Mouse (Mus musculus) limb, embryonic 14.5 days (tissue): ENCODE measurements around the gene Sprr2a3. TPM values are rescaled to one million over a fixed set of nuclear protein-coding genes. Genes with fewer than 3 reads are reported as not detected.
"Not testable (repeated sequence)": the region's sequence is repeated elsewhere in the genome, so short reads cannot be mapped to it uniquely, and the experiment has no call there.

Experiments used
- ATAC-seq: fragments of 200-750 bp; cut with Nextera tagmentation; 2 replicates; pipeline ENCODE4 v1.8.0; 2017; ENCODE audit warnings: low read depth, moderate number of reproducible peaks, moderate TSS enrichment; ENCODE audit not compliant: low FRiP score
- DNase-seq: peaks from one replicate; pipeline ENCODE4 v3.0.0-alpha.2; 2015; ENCODE audit warnings: low spot score
- H3K27ac ChIP-seq: fragments of 300-500 bp; sonication (generic); replicated peaks from 2 replicates; pipeline ENCODE4 v1.5.1; 2014; ENCODE audit warnings: low read depth, mild to moderate bottlenecking, low read length, moderate library complexity, mixed read lengths
- H3K27me3 ChIP-seq: fragments of 300-500 bp; sonication (generic); 2 replicates; pipeline ENCODE4 v1.6.1; 2014; ENCODE audit warnings: low read length, mixed read lengths; ENCODE audit not compliant: control insufficient read depth, insufficient read depth
- H3K36me3 ChIP-seq: fragments of 300-500 bp; sonication (generic); 2 replicates; pipeline ENCODE4 v1.6.1; 2014; ENCODE audit warnings: mild to moderate bottlenecking, low read length, moderate library complexity, mixed read lengths; ENCODE audit not compliant: control insufficient read depth, insufficient read depth
- H3K4me1 ChIP-seq: fragments of 300-500 bp; sonication (generic); 2 replicates; pipeline ENCODE4 v1.6.1; 2014; ENCODE audit warnings: antibody characterized with exemption, low read length, mixed read lengths; ENCODE audit not compliant: control insufficient read depth, insufficient read depth
- H3K4me2 ChIP-seq: fragments of 300-500 bp; sonication (generic); replicated peaks from 2 replicates; pipeline ENCODE4 v1.6.1; 2014; ENCODE audit warnings: low read depth, mild to moderate bottlenecking, low read length, moderate library complexity; ENCODE audit not compliant: severe bottlenecking
- H3K4me3 ChIP-seq: fragments of 300-500 bp; sonication (generic); replicated peaks from 2 replicates; pipeline ENCODE4 v1.5.1; 2014; ENCODE audit warnings: low read length
- H3K9ac ChIP-seq: fragments of 300-500 bp; sonication (generic); 2 replicates; pipeline ENCODE4 v1.6.1; 2014; ENCODE audit warnings: mild to moderate bottlenecking, low read depth, low read length, moderate library complexity; ENCODE audit not compliant: severe bottlenecking
- H3K9me3 ChIP-seq: fragments of 300-500 bp; sonication (generic); 2 replicates; pipeline ENCODE4 v1.6.1; 2016; ENCODE audit warnings: low read length; ENCODE audit not compliant: control insufficient read depth
- POLR2A ChIP-seq: fragments of 200-500 bp; IDR thresholded peaks from 2 replicates; pipeline ENCODE4 v1.8.0; 2012; ENCODE audit warnings: inconsistent platforms, mild to moderate bottlenecking, moderate library complexity, borderline replicate concordance; ENCODE audit not compliant: insufficient read depth, insufficient read length; ENCODE audit errors: extremely low read depth
- WGBS: fragments of 180-500 bp; shearing (Covaris S2); extraction: QIAGEN DNeasy Blood & Tissue Kit; methylation state at CpG from one replicate; pipeline ENCODE4 v1.1.7; 2014; 5-methylcytosine and 5-hydroxymethylcytosine counted together
- polyA plus RNA-seq, 2 experiments: library from polyadenylated mRNA; depleted of rRNA in 1 of 2; stranded (reverse) in 1 of 2; unstranded in 1 of 2; fragments of >200 nt; fragmentation: Nextera tagmentation in 1 of 2; extraction: Ambion mirVana in 1 of 2; gene quantifications; 2 replicates each; pipeline versions ENCODE4 v1.2.1 to v1.2.3; 2012 to 2014

Gene Sprr2a3
- polyA plus RNA-seq, 2 experiments: 0.52 to 0.63 TPM

- not testable (repeated sequence) for H3K27me3 ChIP-seq, H3K9me3 ChIP-seq, H3K27ac ChIP-seq, H3K4me1 ChIP-seq, ATAC-seq, H3K4me3 ChIP-seq, H3K4me2 ChIP-seq, H3K9ac ChIP-seq, H3K36me3 ChIP-seq, DNase-seq
- WGBS: 84% methylated on average over 4 of the region's 6 CpGs
Observed at GRCm38 (mm10) chr3:92288489-92288888, 3.3 kb downstream of the Sprr2a3 start.

GRCm38 (mm10) chr3:92307406-92307805 lies 22.2 kb downstream of the Sprr2a3 start:
- no peaks in the 10 kb centered on the region for H3K36me3 ChIP-seq
- no peak overlapping the region for H3K27ac ChIP-seq
- no peak overlapping the region for H3K9ac ChIP-seq
- H3K4me3 ChIP-seq: no peak overlapping the region
- no peaks in the 10 kb centered on the region for H3K27me3 ChIP-seq
- TF ChIP-seq POLR2A: no peak
- WGBS: 82% methylated on average over 1 of the region's 1 CpGs
- DNase-seq (no peak), ATAC-seq (no peak)
- no peaks in the 10 kb centered on the region for H3K9me3 ChIP-seq
- no peaks in the 10 kb centered on the region for H3K4me1 ChIP-seq
- H3K4me2 ChIP-seq: no peak overlapping the region

GRCm38 (mm10) chr3:92316320-92316719 lies 31.1 kb downstream of the Sprr2a3 start, which contains the start of gene Sprr2b:
Gene Sprr2b, plus strand, starts transcription at chr3:92316620.
- WGBS: 75% methylated on average over 2 of the region's 2 CpGs
- Histone ChIP-seq H3K4me1 (no peaks in the 10 kb centered on the region), H3K9ac (no peak within 1 kb of the TSS), H3K36me3 (no peaks in the 10 kb centered on the region), H3K27me3 (no peaks in the 10 kb centered on the region), H3K4me2 (no peak within 1 kb of the TSS), H3K27ac (no peak within 1 kb of the TSS), H3K9me3 (no peaks in the 10 kb centered on the region), H3K4me3 (no peak within 1 kb of the TSS)
- DNase-seq (no peak), ATAC-seq (no peak)
- TF ChIP-seq POLR2A: no peak

GRCm38 (mm10) chr3:92317384-92317783 lies 32.2 kb downstream of the Sprr2a3 start:
- Histone ChIP-seq H3K4me3 (no peak overlapping the region), H3K27ac (no peak overlapping the region), H3K9ac (no peak overlapping the region), H3K4me1 (no peaks in the 10 kb centered on the region), H3K4me2 (no peak overlapping the region), H3K9me3 (no peaks in the 10 kb centered on the region), H3K27me3 (no peaks in the 10 kb centered on the region), H3K36me3 (no peaks in the 10 kb centered on the region)
- DNase-seq (no peak), ATAC-seq (no peak)
- TF ChIP-seq POLR2A: no peak
- 83% methylated on average over 2 of the region's 2 CpGs for WGBS

- H3K4me1 ChIP-seq: no peaks in the 10 kb centered on the region
- TF ChIP-seq POLR2A: no peak
- no peak overlapping the region for H3K27ac ChIP-seq
- 85% methylated on average over 1 of the region's 1 CpGs for WGBS
- H3K9me3 ChIP-seq: no peaks in the 10 kb centered on the region
- no peak overlapping the region for H3K4me3 ChIP-seq
- no peaks in the 10 kb centered on the region for H3K36me3 ChIP-seq
- H3K9ac ChIP-seq: no peak overlapping the region
- H3K4me2 ChIP-seq: no peak overlapping the region
- no peaks in the 10 kb centered on the region for H3K27me3 ChIP-seq
- ATAC-seq (no peak), DNase-seq (no peak)
Observed at GRCm38 (mm10) chr3:92336278-92336677, 51.1 kb downstream of the Sprr2a3 start.

DNA sequence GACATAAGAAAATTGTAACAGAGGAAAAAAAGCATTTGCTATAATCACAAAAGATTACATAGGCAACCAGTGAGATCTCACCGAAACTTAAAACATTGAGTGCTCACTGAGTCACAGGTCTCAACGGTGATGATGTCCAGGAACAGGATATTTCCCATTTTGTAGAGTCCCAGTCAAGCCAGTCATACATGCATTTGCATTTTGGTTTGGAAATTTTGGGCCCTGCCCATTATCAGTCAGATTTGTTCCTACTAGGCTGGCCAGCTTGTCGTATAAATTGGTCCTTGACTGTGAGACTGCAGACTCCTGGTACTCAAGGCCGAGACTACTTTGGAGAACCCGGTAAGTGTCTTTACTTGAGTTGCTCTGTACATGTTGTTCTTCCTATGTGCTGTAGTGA lies 53.6 kb downstream of the Sprr2a3 start, which contains the start of gene Sprr2d:
Sprr2d (plus strand) TSS at position 301 of the 400 bp plus-strand sequence.
- ATAC-seq (no peak), DNase-seq (no peak)
- H3K9me3 ChIP-seq: no peaks in the 10 kb centered on the region
- H3K4me1 ChIP-seq: no peaks in the 10 kb centered on the region
- WGBS: 92% methylated on average over 5 of the region's 5 CpGs
- no peak within 1 kb of the TSS for H3K4me2 ChIP-seq
- TF ChIP-seq POLR2A: no peak
- no peaks in the 10 kb centered on the region for H3K36me3 ChIP-seq
- H3K27ac ChIP-seq: no peak within 1 kb of the TSS
- H3K9ac ChIP-seq: no peak within 1 kb of the TSS
- H3K4me3 ChIP-seq: no peak within 1 kb of the TSS
- no peaks in the 10 kb centered on the region for H3K27me3 ChIP-seq

Other genes starting within 250 kb of the Sprr2a3 start
- 9.0 and 9.7 TPM in 2 replicates for gene Lor, start 202.3 kb upstream of the Sprr2a3 start, polyA plus RNA-seq (2012; rRNA removed)
- gene Lor, start 202.3 kb upstream of the Sprr2a3 start, polyA plus RNA-seq (2014; fragmentation: Nextera tagmentation; extraction: Ambion mirVana): 10.3 and 14.0 TPM in 2 replicates
- 0.09 and 0.29 TPM in 2 replicates for gene Prr9, start 161.5 kb upstream of the Sprr2a3 start, polyA plus RNA-seq (2012; rRNA removed)
- gene Prr9, start 161.5 kb upstream of the Sprr2a3 start, polyA plus RNA-seq (2014; fragmentation: Nextera tagmentation; extraction: Ambion mirVana): 3.0 and 6.2 TPM in 2 replicates
- not detected in 2 replicates for gene Lelp1, start 142.7 kb upstream of the Sprr2a3 start, polyA plus RNA-seq (2012; rRNA removed)
- not detected in 2 replicates for gene Lelp1, start 142.7 kb upstream of the Sprr2a3 start, polyA plus RNA-seq (2014; fragmentation: Nextera tagmentation; extraction: Ambion mirVana)
- 0.19 and 0.29 TPM in 2 replicates for gene Sprr2a1, start 69.6 kb upstream of the Sprr2a3 start, polyA plus RNA-seq (2012; rRNA removed)
- gene Sprr2a1, start 69.6 kb upstream of the Sprr2a3 start, polyA plus RNA-seq (2014; fragmentation: Nextera tagmentation; extraction: Ambion mirVana): 0.26 and 0.45 TPM in 2 replicates
- 10.2 and 21.5 TPM in 2 replicates for gene Sprr2a2, start 69.5 kb upstream of the Sprr2a3 start, polyA plus RNA-seq (2012; rRNA removed)
- gene Sprr2a2, start 69.5 kb upstream of the Sprr2a3 start, polyA plus RNA-seq (2014; fragmentation: Nextera tagmentation; extraction: Ambion mirVana): 9.4 and 9.7 TPM in 2 replicates
- gene Sprr2b, start 31.2 kb downstream of the Sprr2a3 start, polyA plus RNA-seq (2012; rRNA removed): not detected in 2 replicates
- not detected in 2 replicates for gene Sprr2b, start 31.2 kb downstream of the Sprr2a3 start, polyA plus RNA-seq (2014; fragmentation: Nextera tagmentation; extraction: Ambion mirVana)
- gene Sprr2d, start 53.7 kb downstream of the Sprr2a3 start, polyA plus RNA-seq (2012; rRNA removed): not detected in 2 replicates
- not detected in 2 replicates for gene Sprr2d, start 53.7 kb downstream of the Sprr2a3 start, polyA plus RNA-seq (2014; fragmentation: Nextera tagmentation; extraction: Ambion mirVana)
- not detected in 2 replicates for gene Sprr2e, start 66.7 kb downstream of the Sprr2a3 start, polyA plus RNA-seq (2012; rRNA removed)
- gene Sprr2e, start 66.7 kb downstream of the Sprr2a3 start, polyA plus RNA-seq (2014; fragmentation: Nextera tagmentation; extraction: Ambion mirVana): not detected in 2 replicates
- 0.27 and 0.43 TPM in 2 replicates for gene Sprr2f, start 79.8 kb downstream of the Sprr2a3 start, polyA plus RNA-seq (2012; rRNA removed)
- not detected in 2 replicates for gene Sprr2f, start 79.8 kb downstream of the Sprr2a3 start, polyA plus RNA-seq (2014; fragmentation: Nextera tagmentation; extraction: Ambion mirVana)
- gene Sprr2h, start 100.3 kb downstream of the Sprr2a3 start, polyA plus RNA-seq (2012; rRNA removed): 0.09 TPM in 1 of 2 replicates, not detected in the other
- 0.28 TPM in 1 of 2 replicates, not detected in the other for gene Sprr2h, start 100.3 kb downstream of the Sprr2a3 start, polyA plus RNA-seq (2014; fragmentation: Nextera tagmentation; extraction: Ambion mirVana)
- gene Sprr2i, start 122.6 kb downstream of the Sprr2a3 start, polyA plus RNA-seq (2012; rRNA removed): not detected in 2 replicates
- not detected in 2 replicates for gene Sprr2i, start 122.6 kb downstream of the Sprr2a3 start, polyA plus RNA-seq (2014; fragmentation: Nextera tagmentation; extraction: Ambion mirVana)
- not detected in 2 replicates for gene Sprr2j-ps, start 132.7 kb downstream of the Sprr2a3 start, polyA plus RNA-seq (2012; rRNA removed)
- gene Sprr2j-ps, start 132.7 kb downstream of the Sprr2a3 start, polyA plus RNA-seq (2014; fragmentation: Nextera tagmentation; extraction: Ambion mirVana): 0.39 TPM in 1 of 2 replicates, not detected in the other
- 6.2 and 7.4 TPM in 2 replicates for gene Gm9774, start 144.0 kb downstream of the Sprr2a3 start, polyA plus RNA-seq (2012; rRNA removed)
- 5.1 and 5.9 TPM in 2 replicates for gene Gm9774, start 144.0 kb downstream of the Sprr2a3 start, polyA plus RNA-seq (2014; fragmentation: Nextera tagmentation; extraction: Ambion mirVana)
- not detected in 2 replicates for gene Sprr2k, start 147.2 kb downstream of the Sprr2a3 start, polyA plus RNA-seq (2012; rRNA removed)
- not detected in 2 replicates for gene Sprr2k, start 147.2 kb downstream of the Sprr2a3 start, polyA plus RNA-seq (2014; fragmentation: Nextera tagmentation; extraction: Ambion mirVana)
- 6.1 and 6.3 TPM in 2 replicates for gene Sprr1b, start 153.4 kb downstream of the Sprr2a3 start, polyA plus RNA-seq (2012; rRNA removed)
- gene Sprr1b, start 153.4 kb downstream of the Sprr2a3 start, polyA plus RNA-seq (2014; fragmentation: Nextera tagmentation; extraction: Ambion mirVana): 8.4 and 15.7 TPM in 2 replicates
- not detected in 2 replicates for gene Sprr3, start 173.3 kb downstream of the Sprr2a3 start, polyA plus RNA-seq (2012; rRNA removed)
- 0.25 TPM in 1 of 2 replicates, not detected in the other for gene Sprr3, start 173.3 kb downstream of the Sprr2a3 start, polyA plus RNA-seq (2014; fragmentation: Nextera tagmentation; extraction: Ambion mirVana)
- 6.4 and 6.5 TPM in 2 replicates for gene Sprr1a, start 200.5 kb downstream of the Sprr2a3 start, polyA plus RNA-seq (2012; rRNA removed)
- 12.7 and 21.2 TPM in 2 replicates for gene Sprr1a, start 200.5 kb downstream of the Sprr2a3 start, polyA plus RNA-seq (2014; fragmentation: Nextera tagmentation; extraction: Ambion mirVana)
- not detected in 2 replicates for gene Sprr4, start 215.1 kb downstream of the Sprr2a3 start, polyA plus RNA-seq (2012; rRNA removed)
- not detected in 2 replicates for gene Sprr4, start 215.1 kb downstream of the Sprr2a3 start, polyA plus RNA-seq (2014; fragmentation: Nextera tagmentation; extraction: Ambion mirVana)
- gene 2310046K23Rik, start 249.1 kb downstream of the Sprr2a3 start, polyA plus RNA-seq (2012; rRNA removed): not detected in 2 replicates
- gene 2310046K23Rik, start 249.1 kb downstream of the Sprr2a3 start, polyA plus RNA-seq (2014; fragmentation: Nextera tagmentation; extraction: Ambion mirVana): not detected in 2 replicates